In the genomic region with DNA sequence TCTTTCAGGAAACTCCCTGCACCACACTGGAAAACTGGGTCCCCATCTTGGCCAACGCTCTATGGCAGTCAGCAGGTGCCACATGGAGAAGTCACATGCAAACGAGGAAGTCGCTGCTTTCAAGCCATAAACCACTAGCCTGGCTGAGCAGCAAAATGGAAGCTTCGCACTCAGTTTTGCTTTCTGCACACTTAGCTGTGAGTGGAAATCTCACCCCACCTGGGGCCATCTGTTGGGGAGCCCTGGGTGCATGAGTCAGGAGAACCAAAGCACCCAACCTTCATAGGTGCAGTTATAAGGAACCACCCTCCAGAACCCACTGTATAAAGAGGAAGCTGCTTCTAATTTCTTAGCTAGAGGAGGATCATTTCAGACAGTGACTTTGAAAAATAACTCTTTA, we compare ENCODE assay signal across 28 mouse cellular contexts. TPM values are rescaled to one million over a fixed set of nuclear protein-coding genes. Genes with fewer than 3 reads are reported as not detected.
DNase-seq lines count a peak whose midpoint lies in the region; ATAC-seq lines count a peak whose summit lies in the region.
"Had no signal": no experiment of that assay in that cellular context is flagged by ENCODE, and none has a peak within 500 bp of the region (broad histone marks: within the 10 kb centered on the region; RNA-seq: fewer than 3 reads in every experiment).

No protein-coding gene starts in this region.

- H3K27me3 ChIP-seq in midbrain, embryonic 15.5 days (replicated peaks), result no peaks in the 10 kb centered on the region
- H3K27me3 ChIP-seq: heart, embryonic 15.5 days; stomach, embryonic 15.5 days had no signal

- no peak overlapping the region for H3K9ac ChIP-seq in midbrain, embryonic 15.5 days
- H3K9ac ChIP-seq: heart, embryonic 15.5 days; liver, postnatal 0 days; stomach, embryonic 15.5 days had no signal

- no peak overlapping the region for H3K4me3 ChIP-seq in midbrain, embryonic 15.5 days
- H3K4me3 ChIP-seq: embryonic facial prominence, embryonic 10.5 days; forebrain, embryonic 10.5 days; heart, embryonic 15.5 days; stomach, embryonic 15.5 days had no signal

- peak; percentile 11 for DNase-seq in spleen, adult 12 weeks (ENCODE audit: low spot score)
- no peak for DNase-seq in spleen, postnatal 14 days (ENCODE audit: low spot score in 2 of 2)
- no peak for DNase-seq in gastrocnemius, adult 8-10 months (ENCODE audit: low spot score in 2 of 2)
- no peak for DNase-seq in c-Kit-positive CD71-positive TER-119-positive erythroid progenitor cells, embryonic 14.5 days (ENCODE audit: low spot score)
- DNase-seq: adrenal gland, postnatal 10 days; cerebellum, adult 9-10 months; gastrocnemius, postnatal 25 days; heart, postnatal 4 days; kidney, postnatal 25 days; layer of hippocampus, postnatal 36 days; liver, postnatal 0 days; lung, postnatal 14 days; right cerebral cortex, adult 18-20 months; thymus, postnatal 4 days had no signal

- WGBS in midbrain, embryonic 15.5 days, result 97% methylated on average over 4 of the region's 4 CpGs

- ATAC-seq in granulocyte monocyte progenitor cell, adult 5-6 weeks (replicated peaks; ENCODE audit: poor library complexity, severe bottlenecking), result peak; percentile 25
- 0 out of 2 replicates have a peak, but pooled peaks have one; percentile 8 for ATAC-seq in monocyte, adult 5-6 weeks (replicated peaks; ENCODE audit: insufficient number of reproducible peaks, low FRiP score, low TSS enrichment, poor library complexity, severe bottlenecking)
- ATAC-seq in erythroblast, adult 5-6 weeks (replicated peaks; ENCODE audit: low FRiP score, poor library complexity, severe bottlenecking), result no peak
- ATAC-seq in midbrain, embryonic 15.5 days (replicated peaks), result no peak
- ATAC-seq: activated CD4-positive, CD25-positive, alpha-beta regulatory T cell, adult 4 months; forebrain, embryonic 16.5 days; hindbrain, embryonic 16.5 days; intestine, embryonic 16.5 days; liver, postnatal 0 days; midbrain, embryonic 16.5 days had no signal

- no peaks in the 10 kb centered on the region for H3K36me3 ChIP-seq in midbrain, embryonic 15.5 days (replicated peaks)
- H3K36me3 ChIP-seq: embryonic facial prominence, embryonic 10.5 days; forebrain, embryonic 10.5 days; G1E; heart, embryonic 15.5 days; stomach, embryonic 15.5 days had no signal

- no peak overlapping the region for H3K27ac ChIP-seq in midbrain, embryonic 15.5 days
- H3K27ac ChIP-seq: embryonic facial prominence, embryonic 10.5 days; forebrain, embryonic 10.5 days; heart, embryonic 15.5 days; stomach, embryonic 15.5 days had no signal

- H3K9me3 ChIP-seq in midbrain, embryonic 15.5 days, result no peaks in the 10 kb centered on the region
- H3K9me3 ChIP-seq: G1E; heart, embryonic 15.5 days; stomach, embryonic 15.5 days had no signal

- peaks cover 15% of the 10 kb centered on the region for H3K4me1 ChIP-seq in midbrain, embryonic 15.5 days
- H3K4me1 ChIP-seq: forebrain, embryonic 10.5 days; stomach, embryonic 15.5 days had no signal

- H3K4me2 ChIP-seq in midbrain, embryonic 15.5 days, result no peak overlapping the region
- H3K4me2 ChIP-seq: heart, embryonic 15.5 days; stomach, embryonic 15.5 days had no signal

RNA-seq across cellular contexts. Expression of gene Ubl3, which starts 59.6 kb away (rescaled TPM):
- 25.4 and 33.9 TPM in 2 replicates for total RNA-seq in granulocyte monocyte progenitor cell, adult 5-6 weeks (2014; fragmentation: Nextera tagmentation)
- 33.6 and 46.5 TPM in 2 replicates for total RNA-seq in granulocyte monocyte progenitor cell, adult 5-6 weeks (2017)
- 179 to 332 TPM (median 268 TPM) in 3 replicates for total RNA-seq in monocyte, adult 5-6 weeks (2017)
- total RNA-seq in gastrocnemius, adult 8-10 months (2022), result 100 to 1,000 TPM; 142 to 218 (median 178) TPM
- total RNA-seq in erythroblast, adult 5-6 weeks (2015; ENCODE audit: low replicate concordance), result 12.9 and 14.6 TPM in 2 replicates
- 13.9 and 21.5 TPM in 2 replicates for total RNA-seq in erythroblast, adult 5-6 weeks (2017; ENCODE audit: low replicate concordance)
- 78.7 and 84.4 TPM in 2 replicates for polyA plus RNA-seq in midbrain, embryonic 15.5 days (2015; fragmentation: Nextera tagmentation; extraction: Ambion mirVana)

Comparison
In these comparisons a context has a peak if more than half of its experiments do, and no peak if none do; other contexts are left out.
1. ATAC-seq: peak in granulocyte monocyte progenitor cell, adult 5-6 weeks (single experiment) and monocyte, adult 5-6 weeks (single experiment); none in erythroblast, adult 5-6 weeks (single experiment) and midbrain, embryonic 15.5 days (single experiment).